Mouse (Mus musculus): ENCODE measurements around the gene Fam57a. TPM values are rescaled to one million over a fixed set of nuclear protein-coding genes. Genes with fewer than 3 reads are reported as not detected.

Fam57a gene
- polyA plus RNA-seq (2012; rRNA removed) = 26.9 and 43.1 TPM in 2 replicates

GRCm38 (mm10) chr11:76179495-76180145, at the start of gene Fam57a, which contains the start of gene Vps53:
Gene Fam57a, plus strand, starts transcription at chr11:76179671.
Gene Vps53, minus strand, starts transcription at chr11:76179647.

GRCm38 (mm10) chr11:76217390-76217800, 37.9 kb downstream of the Fam57a start, which contains the start of the genes Dbil5 and Gemin4:
Gene Dbil5, plus strand, starts transcription at chr11:76217608.
Gene Gemin4, minus strand, starts transcription at chr11:76217664.

GRCm38 (mm10) chr11:76242901-76243810, 63.7 kb downstream of the Fam57a start, which contains the start of the genes Mrm3 and Glod4:
Gene Mrm3, plus strand, starts transcription at chr11:76243715.
Gene Glod4, minus strand, starts transcription at chr11:76243725.

Other genes with a start within 250 kb of the Fam57a start
- gene Rph3al, start 241.2 kb upstream of the Fam57a start, polyA plus RNA-seq (2012; rRNA removed) = 37.0 and 37.7 TPM in 2 replicates
- gene 1700016K19Rik, start 179.8 kb upstream of the Fam57a start, polyA plus RNA-seq (2012; rRNA removed) = 12.4 and 14.0 TPM in 2 replicates
- gene Rflnb, start 151.9 kb upstream of the Fam57a start, polyA plus RNA-seq (2012; rRNA removed) = 16.5 and 18.0 TPM in 2 replicates
- gene Vps53, start within 50 bp of the Fam57a start, polyA plus RNA-seq (2012; rRNA removed) = 20.5 and 23.7 TPM in 2 replicates
- gene Dbil5, start 37.9 kb downstream of the Fam57a start, polyA plus RNA-seq (2012; rRNA removed) = 0.41 TPM in 1 of 2 replicates, not detected in the other
- 12.7 and 15.4 TPM in 2 replicates for gene Gemin4, start 38.0 kb downstream of the Fam57a start, polyA plus RNA-seq (2012; rRNA removed)
- 7.4 and 8.3 TPM in 2 replicates for gene Mrm3, start 64.0 kb downstream of the Fam57a start, polyA plus RNA-seq (2012; rRNA removed)
- gene Glod4, start 64.1 kb downstream of the Fam57a start, polyA plus RNA-seq (2012; rRNA removed) = 2.7 and 4.1 TPM in 2 replicates
- 47.3 and 48.6 TPM in 2 replicates for gene Nxn, start 219.5 kb downstream of the Fam57a start, polyA plus RNA-seq (2012; rRNA removed)
- 23.4 and 27.6 TPM in 2 replicates for gene Timm22, start 227.3 kb downstream of the Fam57a start, polyA plus RNA-seq (2012; rRNA removed)